Mouse (Mus musculus) thymus, postnatal 36 days (tissue): ENCODE measurements around the gene D17H6S53E.
A peak's percentile ranks its signal among the peaks of the same experiment; 100 is the strongest.

ENCODE experiments used
- DNase-seq, 2 experiments: peaks; one replicate each; pipeline ENCODE4 v3.0.0; 2022; ENCODE audit warnings: mixed read lengths in 2 of 2

D17H6S53E gene

DNA sequence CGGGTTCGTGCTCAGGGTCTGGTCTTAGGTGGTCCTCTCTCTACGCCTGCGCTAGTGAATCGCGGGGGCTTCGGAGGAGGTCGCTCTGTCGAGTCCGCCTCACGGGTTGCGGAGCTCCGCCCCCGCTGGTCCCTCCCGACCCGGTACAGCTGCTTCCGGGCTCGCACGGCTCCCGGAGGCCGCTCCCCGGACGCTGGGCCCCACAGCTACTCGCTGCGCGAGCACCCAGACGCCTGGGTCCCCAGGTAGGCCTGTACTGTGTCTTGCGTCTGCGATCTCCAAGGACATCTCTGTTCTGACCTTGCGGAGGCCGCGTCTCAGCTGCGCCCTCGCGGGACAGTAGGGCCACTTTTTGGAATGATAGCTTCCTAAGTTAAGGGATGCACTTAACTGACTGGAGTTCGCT, at the start of gene D17H6S53E:
D17H6S53E (plus strand) TSS at position 168 of the 406 bp plus-strand sequence.
- peak; percentile 84 to 89 for DNase-seq

GRCm38 (mm10) chr17:35076507-35077176, 49.5 kb upstream of the D17H6S53E start, which contains the start of gene Ly6g6e:
Ly6g6e (plus strand) TSS chr17:35076902.
- no peak for DNase-seq

DNA sequence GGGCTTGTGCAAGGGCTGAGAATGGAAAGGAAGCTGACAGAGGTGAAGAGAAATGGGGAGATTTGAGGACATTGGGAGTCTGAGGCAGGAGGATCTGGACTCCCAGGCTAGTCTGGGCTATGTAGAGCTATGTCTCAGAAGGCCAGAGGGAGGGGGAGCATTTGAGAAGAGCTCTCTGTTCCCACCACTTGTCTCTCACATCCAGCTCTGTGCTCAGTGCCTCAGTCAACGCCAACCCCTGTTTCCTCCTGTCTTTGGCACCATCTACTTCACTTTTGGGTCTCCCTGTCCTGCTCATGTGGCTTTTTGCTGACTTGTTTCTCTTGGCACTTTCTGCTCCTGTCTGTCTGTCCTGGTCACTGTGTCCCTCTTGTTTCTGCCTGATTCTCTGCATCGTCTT, 48.9 kb upstream of the D17H6S53E start:
- DNase-seq: no peak

DNA sequence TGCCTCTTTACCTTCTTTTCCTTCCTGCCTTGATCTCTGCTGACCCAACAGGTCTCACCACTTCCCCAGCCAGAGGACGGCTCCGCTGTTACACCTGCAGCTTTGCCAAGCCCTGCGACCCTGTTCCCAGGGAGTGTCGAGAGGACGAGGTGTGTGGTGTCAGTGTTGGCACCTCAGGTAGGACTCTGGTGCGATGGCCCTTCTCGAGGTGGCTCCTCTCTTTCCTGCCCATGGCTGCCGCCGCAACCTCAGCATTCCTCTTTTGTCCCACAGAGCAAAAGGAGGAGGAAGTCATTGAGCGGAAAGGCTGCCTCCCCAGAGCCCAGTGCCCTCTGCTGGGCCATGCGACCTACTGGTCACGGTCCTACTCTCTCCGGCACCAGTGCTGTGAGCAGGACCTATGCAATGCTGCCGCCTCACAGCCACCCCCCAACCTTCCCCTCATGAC, 48.4 kb upstream of the D17H6S53E start, which contains the start of gene Ly6g6d:
Ly6g6d (minus strand) TSS at position 280 of the 448 bp plus-strand sequence.
- DNase-seq: no peak

- DNase-seq: no peak
Observed at GRCm38 (mm10) chr17:35079778-35080177, 46.4 kb upstream of the D17H6S53E start.

GRCm38 (mm10) chr17:35080248-35080647, 45.9 kb upstream of the D17H6S53E start:
- DNase-seq: no peak

GRCm38 (mm10) chr17:35080710-35081109, 45.5 kb upstream of the D17H6S53E start:
- no peak for DNase-seq

- DNase-seq: no peak
Observed at GRCm38 (mm10) chr17:35082841-35083576, 43.2 kb upstream of the D17H6S53E start.

GRCm38 (mm10) chr17:35083929-35084497, 42.2 kb upstream of the D17H6S53E start:
- DNase-seq: no peak

GRCm38 (mm10) chr17:35085208-35085865, 40.8 kb upstream of the D17H6S53E start, which contains the start of gene Ly6g6f:
Ly6g6f (minus strand) TSS chr17:35085610.
- DNase-seq: no peak

DNA sequence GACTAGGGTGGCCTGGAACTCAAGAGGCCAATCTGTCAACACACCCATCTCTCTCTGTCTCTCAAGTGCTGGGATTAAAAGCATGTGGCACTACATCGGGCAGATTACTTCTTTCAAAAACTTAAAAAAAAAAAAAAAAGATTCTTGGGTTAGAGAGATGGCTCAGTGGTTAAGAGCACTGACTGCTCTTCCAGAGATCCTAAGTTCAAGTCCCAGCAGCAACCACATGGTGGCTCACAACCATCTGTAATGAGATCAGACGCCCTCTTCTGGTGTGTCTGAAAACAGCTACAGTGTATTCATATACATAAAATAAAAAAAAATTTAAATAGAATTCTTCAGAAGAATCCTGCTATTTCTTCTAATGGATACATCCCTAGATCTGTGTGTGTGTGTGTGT, 38.0 kb upstream of the D17H6S53E start:
- no peak for DNase-seq

DNA sequence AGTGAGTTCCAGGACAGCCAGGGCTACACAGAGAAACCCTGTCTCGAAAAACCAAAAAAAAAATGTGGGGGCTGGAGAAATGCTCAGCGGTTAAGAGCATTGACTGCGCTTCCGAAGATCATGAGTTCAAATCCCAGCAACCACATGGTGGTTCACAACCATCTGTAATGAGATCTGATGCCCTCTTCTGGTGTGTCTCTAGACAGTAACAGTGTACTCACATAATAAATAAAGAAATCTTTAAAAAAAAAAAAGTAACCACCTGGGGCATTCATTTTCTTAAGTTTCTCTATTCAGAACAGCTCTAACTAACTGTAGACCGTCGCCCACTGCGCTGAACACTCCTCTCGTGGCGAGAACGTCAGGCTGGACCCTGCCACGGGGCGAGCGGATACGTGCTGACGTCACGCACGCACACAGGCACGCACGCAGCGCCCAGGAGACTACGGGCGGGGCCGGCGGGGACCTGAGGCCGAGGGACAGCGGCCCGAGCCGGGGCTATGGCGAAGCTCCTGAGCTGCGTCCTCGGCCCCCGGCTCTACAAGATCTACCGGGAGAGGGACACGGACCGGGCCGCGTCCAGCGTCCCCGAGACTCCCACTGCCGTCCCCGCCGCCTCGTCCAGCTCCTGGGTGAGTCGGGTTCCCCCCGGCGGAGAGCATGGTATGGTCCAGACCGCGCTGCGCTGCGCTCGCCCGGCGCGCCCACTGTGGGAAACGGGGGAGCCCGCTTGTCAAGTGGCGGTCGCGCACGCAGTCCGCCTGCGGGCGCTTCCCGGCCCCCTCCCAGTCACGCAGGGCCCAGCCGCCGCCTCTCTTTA, 37.1 kb upstream of the D17H6S53E start, which contains the start of gene Abhd16a:
Abhd16a (plus strand) TSS at position 439 of the 820 bp plus-strand sequence.
- DNase-seq: peak; percentile 93 to 96

DNA sequence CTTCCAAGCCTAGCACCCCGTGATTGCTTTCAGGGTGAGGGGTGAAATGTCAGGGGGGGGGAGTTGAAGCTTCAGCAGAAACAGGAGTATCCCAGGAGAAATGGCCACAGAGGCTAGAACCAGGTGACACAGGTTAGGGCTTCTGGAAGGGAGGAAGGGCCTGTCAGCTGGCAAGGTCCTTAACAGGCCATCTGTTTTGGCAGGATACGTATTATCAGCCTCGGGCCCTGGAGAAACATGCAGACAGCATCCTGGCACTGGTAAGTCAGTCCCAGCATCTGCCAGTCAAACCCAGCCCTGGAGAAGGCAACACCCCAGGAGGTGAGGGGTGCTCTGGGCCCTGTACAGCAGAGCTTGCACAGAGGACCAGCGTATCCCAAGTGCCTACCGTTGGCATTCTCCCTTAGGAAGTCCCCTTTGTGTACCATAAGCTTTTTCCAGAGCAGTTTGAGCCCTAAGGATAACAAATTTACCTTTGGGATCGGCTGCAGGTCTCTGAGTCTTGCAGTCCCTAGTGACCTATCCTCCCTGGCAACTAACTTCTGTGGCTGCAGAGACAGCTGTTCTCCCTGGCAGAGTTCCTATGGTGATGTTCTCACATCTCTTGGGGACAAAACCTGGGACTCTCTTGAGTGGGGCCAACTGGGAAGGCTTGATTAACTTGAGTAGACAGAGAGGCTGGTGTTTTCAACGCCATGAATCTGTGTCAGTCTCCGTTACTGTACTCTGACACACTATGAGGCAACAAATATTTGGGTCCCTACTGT, 35.8 kb upstream of the D17H6S53E start:
- DNase-seq: no peak

DNA sequence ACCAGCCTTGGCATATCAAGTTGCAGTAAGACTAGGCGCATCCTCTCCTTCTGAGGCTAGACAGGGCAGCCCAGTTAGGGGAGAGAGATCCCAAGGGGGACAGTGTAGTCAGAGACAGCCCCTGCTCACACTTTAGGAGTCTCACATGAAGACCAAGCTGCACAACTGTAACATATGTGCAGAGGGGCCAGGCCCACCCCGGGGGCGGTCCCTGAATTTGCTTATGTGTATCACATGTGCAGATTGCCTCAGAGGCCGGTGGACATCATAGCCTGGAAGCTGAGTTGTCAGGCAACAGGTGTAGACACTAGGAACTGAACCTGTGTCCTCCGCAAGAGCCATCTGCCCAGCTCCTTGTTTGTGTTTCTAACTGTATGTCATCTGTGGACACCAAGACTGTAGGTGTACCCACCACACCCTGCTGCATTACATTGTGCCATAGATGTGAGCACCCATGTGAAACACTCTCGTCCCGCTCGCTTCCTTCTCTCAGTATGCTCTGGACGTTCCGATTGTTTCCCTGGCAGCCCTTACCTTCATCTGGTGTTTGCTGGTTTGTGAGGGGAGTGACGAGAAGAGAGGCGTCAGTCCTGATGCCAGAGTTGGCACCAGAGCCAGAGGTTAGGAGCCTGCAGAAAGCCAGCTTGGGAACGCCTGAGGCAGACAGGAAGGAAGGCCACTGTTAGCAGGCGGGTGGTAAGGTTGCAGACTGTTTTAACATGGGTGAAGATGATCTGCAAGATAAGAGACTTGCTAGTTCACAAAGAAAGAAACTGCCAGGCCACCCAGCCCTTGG, 33.6 kb upstream of the D17H6S53E start:
- DNase-seq: no peak

GRCm38 (mm10) chr17:35094475-35095365, 31.5 kb upstream of the D17H6S53E start:
- DNase-seq: no peak

GRCm38 (mm10) chr17:35096597-35096996, 29.6 kb upstream of the D17H6S53E start:
- DNase-seq: no peak

DNA sequence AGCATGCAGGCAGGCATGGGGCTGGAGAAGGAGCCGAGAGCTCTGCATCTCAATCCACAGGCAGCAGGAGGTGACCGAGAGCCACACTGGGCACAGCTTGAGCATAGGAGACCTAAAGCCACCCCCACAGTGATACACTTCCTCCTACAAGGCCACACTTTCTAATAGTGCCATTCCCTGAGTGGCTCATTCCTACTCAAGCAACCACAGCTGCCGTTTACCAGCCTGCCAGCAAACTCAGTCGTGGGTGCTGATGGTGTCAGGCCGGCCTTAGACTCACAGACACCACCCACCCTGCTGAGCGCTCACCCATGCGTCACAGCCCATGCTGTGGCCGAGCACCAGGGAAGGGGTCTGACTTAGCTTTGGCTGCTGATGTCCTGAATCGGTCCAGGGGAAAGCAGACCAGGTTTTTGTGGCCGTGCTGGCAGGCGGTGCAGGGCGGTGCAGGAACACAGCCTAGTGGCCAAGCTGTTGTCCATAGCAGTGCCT, 29.0 kb upstream of the D17H6S53E start:
- peak in 1 of 2 experiments; percentile 23 for DNase-seq

DNA sequence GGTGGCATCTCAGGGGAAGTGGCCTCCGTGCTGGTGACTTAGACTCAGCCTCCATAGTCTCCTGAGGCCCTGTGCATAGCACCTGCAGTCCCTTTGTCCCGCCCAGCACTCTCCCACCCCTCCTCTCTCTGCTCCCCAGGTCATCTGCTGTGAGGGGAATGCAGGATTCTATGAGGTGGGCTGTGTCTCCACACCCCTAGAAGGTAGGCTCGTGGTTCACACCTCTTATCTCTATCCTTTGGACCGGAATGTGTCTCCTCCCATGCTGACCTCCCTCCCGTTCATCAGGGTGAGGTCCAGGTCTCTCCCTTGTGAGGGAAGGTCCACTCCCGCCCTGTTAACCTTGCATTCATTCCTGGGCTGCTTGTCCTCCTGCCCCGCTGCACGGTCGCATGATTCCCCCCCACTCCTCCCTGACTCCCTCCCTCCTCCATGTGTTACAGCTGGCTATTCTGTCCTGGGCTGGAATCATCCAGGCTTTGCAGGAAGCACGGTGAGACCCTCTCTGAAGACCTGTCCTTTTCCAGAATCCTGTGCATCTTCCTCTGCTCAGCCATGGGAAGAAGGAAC, 25.9 kb upstream of the D17H6S53E start:
- DNase-seq: no peak

DNA sequence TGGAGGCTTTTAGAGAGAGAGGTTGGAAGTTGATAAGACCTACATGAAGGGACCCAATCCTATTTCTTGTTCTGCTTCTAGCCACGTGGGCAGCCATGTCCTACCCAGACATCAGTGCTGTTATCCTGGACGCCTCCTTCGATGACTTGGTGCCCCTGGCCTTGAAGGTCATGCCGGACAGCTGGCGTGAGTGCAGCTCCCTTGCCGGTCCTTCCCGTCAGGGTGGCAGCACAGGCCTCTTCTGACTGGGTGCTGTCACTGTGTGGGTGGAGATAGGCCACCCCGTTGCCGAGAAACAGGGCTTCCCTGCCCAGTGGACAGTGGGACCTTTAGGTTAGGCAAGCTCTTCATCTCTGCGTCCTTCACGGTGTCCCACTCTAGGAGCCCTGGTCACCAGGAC, 25.0 kb upstream of the D17H6S53E start:
- DNase-seq: no peak
